Mouse (Mus musculus): ENCODE results near the gene Ly6g6d.
A peak's percentile ranks its signal among the peaks of the same experiment; 100 is the strongest.

Gene Ly6g6d

DNA sequence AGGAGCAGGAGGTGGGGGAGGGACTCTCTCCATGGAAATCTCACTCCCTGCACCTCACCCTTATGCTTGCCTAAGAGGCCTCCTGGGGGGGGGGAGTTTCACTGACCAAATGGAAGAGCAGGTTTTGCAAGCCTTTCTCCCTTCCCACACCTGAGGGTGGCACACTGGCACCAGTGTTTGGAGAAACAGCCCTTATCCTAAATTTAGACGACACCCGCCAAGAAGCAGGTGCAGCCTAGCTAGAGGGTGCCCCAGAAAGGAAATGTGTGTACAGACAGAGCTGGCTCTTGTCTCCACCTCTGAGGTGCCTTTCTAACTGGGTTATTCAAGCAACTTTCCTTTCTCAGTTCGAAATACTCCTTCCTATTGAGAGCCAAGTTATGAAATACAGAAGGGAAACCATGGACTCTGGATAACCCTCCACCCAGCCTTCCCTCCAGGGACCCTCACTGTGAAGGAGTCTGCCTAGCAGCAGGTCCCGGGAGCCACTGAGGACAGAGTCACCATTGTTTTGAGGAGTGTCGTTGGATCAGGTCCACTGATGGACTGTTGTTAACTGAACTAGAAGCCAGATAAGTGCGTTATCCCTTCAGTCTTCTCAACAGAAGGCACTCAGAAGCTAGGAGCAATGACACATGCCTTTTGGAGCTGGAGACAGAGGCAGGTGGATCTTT is 7.2 kb downstream of the Ly6g6d start:
- no peak for DNase-seq (ENCODE audit: extremely low spot score, low read depth, low spot score)

DNA sequence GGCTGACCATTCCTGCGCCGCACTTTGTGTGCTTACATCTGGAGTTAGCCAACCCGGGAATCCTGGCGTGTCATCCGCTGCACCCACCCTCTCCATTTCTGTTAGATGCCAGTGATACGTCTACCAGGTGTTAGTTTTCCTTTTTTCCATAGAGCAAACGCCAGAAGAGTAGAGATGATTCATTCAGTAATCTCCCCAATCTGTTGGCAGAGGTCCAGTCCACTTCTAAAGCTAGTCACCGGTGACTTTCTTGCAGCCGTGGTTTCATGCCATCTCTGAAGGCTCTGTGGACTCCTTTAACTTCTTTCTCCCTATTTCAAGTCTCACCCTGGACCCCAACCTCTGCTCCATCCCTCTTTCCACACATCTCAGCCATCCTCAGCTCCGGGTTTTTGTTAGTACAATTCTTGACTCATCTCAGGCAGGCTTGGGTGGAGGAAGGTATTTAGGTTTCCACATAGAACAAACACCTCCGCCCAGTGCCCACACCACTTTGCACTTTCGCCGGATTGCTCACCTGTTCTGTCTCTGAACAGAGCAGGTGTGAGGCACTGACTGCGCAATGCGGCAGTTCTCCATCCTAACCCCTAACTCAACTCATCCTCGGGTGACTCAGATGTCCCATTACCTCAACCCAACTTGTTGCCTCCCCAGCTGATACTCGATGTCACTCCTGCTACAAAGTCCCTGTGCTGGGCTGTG is 9.5 kb downstream of the Ly6g6d start:
- no peak for DNase-seq (ENCODE audit: extremely low spot score, low read depth, low spot score)

GRCm38 (mm10) chr17:35066084-35066483 is 11.8 kb downstream of the Ly6g6d start, which contains the start of gene Mpig6b:
Gene Mpig6b, minus strand, starts transcription at chr17:35066184.
- no peak for DNase-seq (ENCODE audit: extremely low spot score, low read depth, low spot score)

DNA sequence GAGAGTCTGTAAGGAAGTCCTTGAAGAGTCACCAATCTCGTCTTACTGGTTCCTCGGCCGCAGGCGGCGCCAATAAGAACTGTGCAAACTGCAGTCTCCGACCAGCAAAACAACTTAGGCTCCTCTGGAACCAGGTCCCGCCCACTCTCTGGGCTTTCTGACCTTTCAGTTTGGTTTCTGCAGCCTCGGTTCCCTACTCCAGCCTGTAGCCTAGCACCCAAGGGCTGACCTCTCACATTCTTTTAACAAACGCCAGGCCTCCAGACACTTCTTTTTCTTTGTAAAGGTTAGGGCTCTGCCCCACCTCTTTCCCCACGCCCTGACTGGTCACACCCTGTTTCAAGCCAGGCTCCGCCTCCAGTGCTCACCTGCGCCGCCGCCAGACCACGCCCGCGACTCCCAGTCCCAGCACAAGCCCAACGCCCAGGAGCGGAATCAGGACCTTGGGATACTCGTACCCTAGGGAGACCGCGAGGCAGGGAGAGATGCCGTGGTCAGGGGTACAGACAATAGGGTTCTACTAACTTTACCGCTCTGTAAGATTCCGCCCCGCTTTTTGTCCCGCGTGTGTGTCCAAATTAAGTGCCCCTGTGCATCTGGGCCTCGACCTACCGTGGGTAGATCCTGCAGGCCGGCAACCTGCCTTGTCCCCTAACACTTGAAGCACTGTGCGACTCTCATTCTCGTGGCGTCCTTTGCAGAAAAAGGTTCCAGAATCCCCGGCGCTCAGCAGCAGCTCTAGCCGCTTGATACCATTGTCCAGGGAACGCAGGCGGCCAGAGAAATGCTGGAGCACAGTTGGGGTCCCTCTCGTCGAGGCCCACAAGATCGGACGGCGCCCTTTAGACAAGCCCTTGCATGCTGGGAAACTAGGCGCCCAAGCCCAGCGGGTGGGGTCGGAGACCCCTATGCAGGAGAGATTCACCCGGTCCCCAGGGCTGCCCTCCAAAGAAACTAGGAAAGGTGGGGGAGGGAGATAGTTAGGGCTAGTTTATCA is 12.6 kb downstream of the Ly6g6d start, which contains the start of gene Ly6g6c:
Ly6g6c (plus strand) TSS at position 438 of the 997 bp plus-strand sequence.
- no peak for DNase-seq (ENCODE audit: extremely low spot score, low read depth, low spot score)

DNA sequence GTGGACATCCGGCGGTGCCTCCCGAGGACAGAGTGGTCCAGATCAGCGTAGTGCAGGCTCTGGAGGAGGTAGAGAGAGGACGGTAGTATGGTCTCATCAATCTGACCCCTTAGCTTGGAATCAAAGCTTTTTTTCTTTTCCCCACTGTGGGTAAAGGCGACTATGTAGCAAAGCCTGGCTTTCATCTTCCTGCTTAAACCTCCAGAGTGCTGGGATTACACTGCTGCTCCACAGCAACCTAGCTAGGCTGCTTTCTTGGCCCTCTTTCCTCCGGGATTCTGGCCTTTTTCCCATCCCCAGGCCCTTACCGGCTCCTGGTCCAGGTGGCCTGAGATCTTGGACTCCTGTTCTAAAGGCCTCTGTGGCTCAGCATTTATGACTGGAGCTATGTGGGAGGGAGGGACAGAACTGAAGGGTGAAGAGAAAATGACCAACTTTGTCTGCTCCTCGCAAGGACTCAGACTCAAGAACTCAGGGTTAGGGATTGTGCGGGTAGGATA is 13.4 kb downstream of the Ly6g6d start:
- no peak for DNase-seq (ENCODE audit: extremely low spot score, low read depth, low spot score)

GRCm38 (mm10) chr17:35063466-35063865 is 14.4 kb downstream of the Ly6g6d start:
- DNase-seq (ENCODE audit: extremely low spot score, low read depth, low spot score): no peak

DNA sequence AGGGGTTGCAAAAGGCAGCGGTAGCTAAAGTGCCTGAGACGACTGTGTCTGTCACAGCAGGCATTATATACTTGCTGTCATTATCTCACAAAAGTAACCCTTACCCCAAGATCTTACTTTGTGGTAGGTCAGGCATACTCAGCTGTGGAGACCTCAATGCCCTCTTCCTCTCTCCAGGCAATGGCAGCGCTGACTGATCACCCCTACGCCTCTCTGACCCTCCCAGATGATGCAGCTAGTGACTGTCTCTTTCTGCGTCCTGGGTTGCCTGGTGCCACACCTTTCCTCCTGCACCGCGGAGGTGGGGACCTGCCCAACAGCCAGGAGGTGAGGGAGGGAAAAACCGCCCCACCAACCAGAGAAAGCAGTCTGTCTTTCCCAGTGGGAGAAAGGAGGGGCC is 16.6 kb downstream of the Ly6g6d start:
- no peak for DNase-seq (ENCODE audit: extremely low spot score, low read depth, low spot score)

DNA sequence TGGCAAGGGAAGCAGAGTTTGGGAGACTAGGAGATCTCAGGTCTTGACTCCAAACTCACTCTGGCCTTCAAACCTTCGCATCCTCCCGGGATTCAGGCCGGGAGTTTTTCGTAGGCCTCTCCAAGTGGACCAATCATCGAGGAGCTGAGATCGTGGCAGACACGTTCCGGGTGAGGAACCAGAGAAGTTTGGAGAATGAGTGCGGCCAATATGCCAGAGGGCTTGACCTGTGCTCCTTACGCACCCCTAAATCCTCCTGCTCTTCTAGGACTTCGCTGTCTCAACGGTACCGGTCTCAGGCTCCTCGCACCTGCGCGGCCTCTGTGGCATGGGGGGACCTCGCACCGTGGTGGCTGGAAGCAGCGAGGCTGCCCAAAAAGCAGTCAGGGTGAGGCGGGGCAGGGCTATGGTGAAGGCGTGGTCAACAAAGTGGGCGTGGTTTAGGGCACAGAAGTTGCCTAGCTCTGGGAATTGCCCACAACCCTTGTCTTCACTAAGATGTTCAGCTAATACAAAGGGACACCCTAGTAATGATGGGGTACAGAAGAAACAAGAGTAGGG is 17.0 kb downstream of the Ly6g6d start:
- DNase-seq (ENCODE audit: extremely low spot score, low read depth, low spot score): no peak

- DNase-seq (ENCODE audit: extremely low spot score, low read depth, low spot score): no peak
These were observed 17.8 kb downstream of the Ly6g6d start for GRCm38 (mm10) chr17:35060071-35060470.

- DNase-seq (ENCODE audit: extremely low spot score, low read depth, low spot score): peak; percentile 52
These were observed 18.7 kb downstream of the Ly6g6d start, which contains the start of gene Ddah2 for GRCm38 (mm10) chr17:35058911-35059892. Gene Ddah2, plus strand, starts transcription at chr17:35059035.

DNA sequence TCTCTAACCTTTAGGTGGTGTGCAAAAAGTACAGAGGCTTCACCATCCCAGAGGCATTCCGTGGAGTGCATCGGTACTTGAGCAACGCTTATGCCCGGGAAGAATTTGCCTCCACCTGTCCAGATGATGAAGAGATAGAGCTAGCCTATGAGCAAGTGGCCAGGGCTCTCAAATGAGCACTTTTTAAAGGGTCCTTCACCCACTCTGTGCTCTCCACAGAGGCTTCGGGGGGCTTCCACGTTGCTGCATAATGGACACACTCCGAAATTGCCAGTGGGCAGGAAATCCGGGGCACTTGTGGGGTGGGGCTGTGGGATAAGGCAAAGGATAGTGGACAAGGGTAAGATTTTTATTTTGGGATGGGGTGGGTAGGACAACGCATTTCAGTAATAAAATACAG is 19.5 kb downstream of the Ly6g6d start:
- no peak for DNase-seq (ENCODE audit: extremely low spot score, low read depth, low spot score)

- no peak for DNase-seq (ENCODE audit: extremely low spot score, low read depth, low spot score)
These were observed 20.8 kb downstream of the Ly6g6d start for GRCm38 (mm10) chr17:35057090-35057489.

DNA sequence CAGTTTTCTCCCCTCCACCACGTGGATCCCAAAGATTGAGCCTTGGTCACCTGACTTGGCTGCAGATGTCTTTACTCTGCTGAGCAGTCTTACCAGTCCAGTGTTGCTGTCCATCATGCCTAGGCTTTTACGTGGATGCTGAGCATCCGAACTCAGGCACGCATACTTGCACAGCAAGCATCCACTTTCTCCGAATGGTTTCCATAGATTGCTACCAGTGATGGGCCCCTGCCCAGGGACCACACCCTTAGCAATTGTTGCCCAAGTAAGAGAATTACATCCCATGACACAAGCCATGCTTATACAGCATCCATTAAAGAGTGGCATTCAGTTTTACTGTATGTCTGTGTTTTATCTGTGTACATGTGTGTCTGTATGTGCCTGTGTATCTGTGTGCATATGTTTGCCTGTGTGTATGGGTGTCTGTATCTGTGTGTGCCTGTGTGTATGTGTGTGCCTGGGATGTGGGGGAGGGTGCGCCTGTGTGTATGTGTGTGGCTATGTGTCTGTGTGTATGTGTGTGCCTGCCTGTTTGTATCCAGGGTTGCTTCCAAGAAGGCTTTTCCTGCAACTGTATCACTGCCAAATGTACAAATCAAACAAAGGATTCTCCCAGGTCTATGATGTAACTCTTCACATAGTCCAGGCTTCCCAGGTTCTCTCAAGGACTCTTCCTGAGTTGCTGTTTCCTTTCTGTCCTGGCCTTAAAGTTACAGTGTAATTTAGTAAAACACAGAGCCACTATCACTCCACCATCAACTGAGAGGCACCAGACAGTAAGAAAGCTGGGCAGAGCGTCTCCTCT is 22.0 kb downstream of the Ly6g6d start:
- DNase-seq (ENCODE audit: extremely low spot score, low read depth, low spot score): no peak

- no peak for DNase-seq (ENCODE audit: extremely low spot score, low read depth, low spot score)
These were observed 25.5 kb downstream of the Ly6g6d start for GRCm38 (mm10) chr17:35052271-35052798.

GRCm38 (mm10) chr17:35051156-35052086 is 26.4 kb downstream of the Ly6g6d start:
- DNase-seq (ENCODE audit: extremely low spot score, low read depth, low spot score): no peak

DNA sequence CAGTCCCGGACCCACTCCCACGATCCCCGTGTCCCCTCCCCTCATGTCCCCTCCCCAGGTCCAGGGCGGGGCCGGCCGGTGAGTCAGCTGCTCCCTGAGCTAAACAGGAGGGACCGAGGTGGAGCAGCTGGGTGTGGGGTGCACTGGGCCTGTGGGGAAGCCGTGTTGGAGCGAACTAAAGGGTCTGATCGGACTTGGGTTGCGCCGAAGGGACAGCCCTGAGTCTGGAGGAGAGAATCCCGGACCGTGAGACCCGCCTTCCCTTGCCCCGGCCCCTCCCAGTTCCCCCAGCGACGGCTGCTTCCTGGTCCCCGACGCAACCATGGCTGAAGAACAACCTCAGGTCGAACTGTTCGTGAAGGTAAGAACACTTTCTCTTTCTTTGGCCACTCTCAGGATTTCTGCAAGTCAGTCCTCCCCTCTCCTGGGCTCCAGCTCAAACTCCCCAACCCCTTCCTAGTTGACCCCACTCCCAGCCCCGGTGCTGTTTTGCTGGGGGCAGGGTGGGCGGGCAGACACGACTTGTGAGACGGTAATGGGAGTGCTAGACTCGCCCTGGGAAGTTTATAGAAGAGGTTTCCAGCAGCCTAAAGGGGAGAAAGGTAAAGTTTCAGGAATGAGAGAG is 27.6 kb downstream of the Ly6g6d start:
- no peak for DNase-seq (ENCODE audit: extremely low spot score, low read depth, low spot score)

DNA sequence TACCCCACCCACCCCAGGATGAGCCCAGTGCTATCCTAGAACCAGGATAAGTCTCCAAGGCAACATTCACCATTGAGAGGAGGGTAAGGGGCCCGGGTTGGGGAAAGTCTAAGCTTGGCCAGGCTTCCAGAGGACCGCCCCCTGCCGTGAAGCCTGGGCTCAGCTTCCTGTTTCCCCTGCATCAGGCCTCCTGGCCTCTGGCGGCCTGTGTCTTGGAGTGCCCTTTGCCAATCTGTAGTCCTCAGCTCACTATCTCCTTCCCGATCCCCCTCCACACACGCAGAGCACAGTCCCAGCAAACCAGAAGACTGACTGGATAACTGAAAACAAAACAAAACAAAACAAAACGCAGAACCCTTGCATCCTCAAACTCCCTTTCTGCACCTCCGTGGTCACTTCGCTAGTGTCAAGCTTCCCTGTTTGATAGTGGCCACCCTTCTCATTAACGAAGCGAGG is 28.3 kb downstream of the Ly6g6d start, which contains the start of gene Clic1:
Clic1 (plus strand) TSS at position 406 of the 456 bp plus-strand sequence.
- no peak for DNase-seq (ENCODE audit: extremely low spot score, low read depth, low spot score)

Data from hindlimb bud, embryonic 11.5 days (tissue).